Mouse (Mus musculus): ENCODE results near the gene Mrtfa. TPM values are rescaled to one million over a fixed set of nuclear protein-coding genes. Genes with fewer than 3 reads are reported as not detected.

Gene Mrtfa
- polyA plus RNA-seq, 1 experiment from 2014 or later: 29.3 TPM

GRCm38 (mm10) chr15:81080405-81080804, 110.2 kb downstream of the Mrtfa start:
- Histone ChIP-seq H3K27me3 (ENCODE audit: control insufficient read depth, insufficient read depth, low read depth, low read length) (no peaks in the 10 kb centered on the region), H3K4me3 (ENCODE audit: low read depth, low read length) (no peak overlapping the region), H3K27ac (ENCODE audit: low read length) (no peak overlapping the region), H3K4me1 (ENCODE audit: control insufficient read depth, insufficient read depth, low read length) (0 out of 2 replicates have a peak, but pooled peaks cover 3% of the 10 kb centered on the region), H3K9me3 (replicated peaks; ENCODE audit: control insufficient read depth, low read length, poor library complexity, severe bottlenecking) (no peaks in the 10 kb centered on the region), H3K36me3 (ENCODE audit: control insufficient read depth, insufficient read depth, low read length) (no peaks in the 10 kb centered on the region), H3K4me2 (ENCODE audit: low read length) (no peak overlapping the region), H3K9ac (ENCODE audit: low read depth, low read length) (no peak overlapping the region)
- WGBS: 98% methylated on average over 9 of the region's 9 CpGs
- ATAC-seq: no peak

GRCm38 (mm10) chr15:81079255-81079654, 111.3 kb downstream of the Mrtfa start:
- no peak overlapping the region for H3K9ac ChIP-seq (ENCODE audit: low read depth, low read length)
- 0 out of 2 replicates have a peak, but pooled peaks cover 3% of the 10 kb centered on the region for H3K4me1 ChIP-seq (ENCODE audit: control insufficient read depth, insufficient read depth, low read length)
- no peaks in the 10 kb centered on the region for H3K9me3 ChIP-seq (replicated peaks; ENCODE audit: control insufficient read depth, low read length, poor library complexity, severe bottlenecking)
- H3K36me3 ChIP-seq (ENCODE audit: control insufficient read depth, insufficient read depth, low read length): no peaks in the 10 kb centered on the region
- H3K4me2 ChIP-seq (ENCODE audit: low read length): no peak overlapping the region
- no peak for ATAC-seq
- H3K27me3 ChIP-seq (ENCODE audit: control insufficient read depth, insufficient read depth, low read depth, low read length): no peaks in the 10 kb centered on the region
- no peak overlapping the region for H3K4me3 ChIP-seq (ENCODE audit: low read depth, low read length)
- 96% methylated on average over 3 of the region's 3 CpGs for WGBS
- H3K27ac ChIP-seq (ENCODE audit: low read length): no peak overlapping the region

GRCm38 (mm10) chr15:81077551-81077950, 113.0 kb downstream of the Mrtfa start:
- H3K4me3 ChIP-seq (ENCODE audit: low read depth, low read length): no peak overlapping the region
- H3K9me3 ChIP-seq (replicated peaks; ENCODE audit: control insufficient read depth, low read length, poor library complexity, severe bottlenecking): no peaks in the 10 kb centered on the region
- no peaks in the 10 kb centered on the region for H3K27me3 ChIP-seq (ENCODE audit: control insufficient read depth, insufficient read depth, low read depth, low read length)
- no peak for ATAC-seq
- H3K4me2 ChIP-seq (ENCODE audit: low read length): no peak overlapping the region
- no peak overlapping the region for H3K27ac ChIP-seq (ENCODE audit: low read length)
- H3K4me1 ChIP-seq (ENCODE audit: control insufficient read depth, insufficient read depth, low read length): no peaks in the 10 kb centered on the region
- no peak overlapping the region for H3K9ac ChIP-seq (ENCODE audit: low read depth, low read length)
- H3K36me3 ChIP-seq (ENCODE audit: control insufficient read depth, insufficient read depth, low read length): no peaks in the 10 kb centered on the region
- 97% methylated on average over 4 of the region's 4 CpGs for WGBS

GRCm38 (mm10) chr15:81074543-81074942, 116.0 kb downstream of the Mrtfa start:
- no peak overlapping the region for H3K4me3 ChIP-seq (ENCODE audit: low read depth, low read length)
- 92% methylated on average over 1 of the region's 1 CpGs for WGBS
- H3K36me3 ChIP-seq (ENCODE audit: control insufficient read depth, insufficient read depth, low read length): no peaks in the 10 kb centered on the region
- no peak overlapping the region for H3K9ac ChIP-seq (ENCODE audit: low read depth, low read length)
- H3K4me1 ChIP-seq (ENCODE audit: control insufficient read depth, insufficient read depth, low read length): no peaks in the 10 kb centered on the region
- H3K4me2 ChIP-seq (ENCODE audit: low read length): no peak overlapping the region
- no peak for ATAC-seq
- no peaks in the 10 kb centered on the region for H3K27me3 ChIP-seq (ENCODE audit: control insufficient read depth, insufficient read depth, low read depth, low read length)
- H3K27ac ChIP-seq (ENCODE audit: low read length): no peak overlapping the region
- H3K9me3 ChIP-seq (replicated peaks; ENCODE audit: control insufficient read depth, low read length, poor library complexity, severe bottlenecking): no peaks in the 10 kb centered on the region

GRCm38 (mm10) chr15:81073751-81074150, 116.8 kb downstream of the Mrtfa start:
- no peak overlapping the region for H3K9ac ChIP-seq (ENCODE audit: low read depth, low read length)
- no peak overlapping the region for H3K4me3 ChIP-seq (ENCODE audit: low read depth, low read length)
- no peak overlapping the region for H3K4me2 ChIP-seq (ENCODE audit: low read length)
- no peaks in the 10 kb centered on the region for H3K4me1 ChIP-seq (ENCODE audit: control insufficient read depth, insufficient read depth, low read length)
- no peaks in the 10 kb centered on the region for H3K27me3 ChIP-seq (ENCODE audit: control insufficient read depth, insufficient read depth, low read depth, low read length)
- H3K36me3 ChIP-seq (ENCODE audit: control insufficient read depth, insufficient read depth, low read length): no peaks in the 10 kb centered on the region
- no peak for ATAC-seq
- H3K9me3 ChIP-seq (replicated peaks; ENCODE audit: control insufficient read depth, low read length, poor library complexity, severe bottlenecking): no peaks in the 10 kb centered on the region; the same call in 1 of the 2 replicates
- no peak overlapping the region for H3K27ac ChIP-seq (ENCODE audit: low read length)
- 70% methylated on average over 2 of the region's 2 CpGs for WGBS

GRCm38 (mm10) chr15:81072748-81073147, 117.8 kb downstream of the Mrtfa start:
- H3K4me3 ChIP-seq (ENCODE audit: low read depth, low read length): no peak overlapping the region
- no peaks in the 10 kb centered on the region for H3K36me3 ChIP-seq (ENCODE audit: control insufficient read depth, insufficient read depth, low read length)
- WGBS: 71% methylated on average over 2 of the region's 2 CpGs
- no peaks in the 10 kb centered on the region; the same call in 1 of the 2 replicates for H3K9me3 ChIP-seq (replicated peaks; ENCODE audit: control insufficient read depth, low read length, poor library complexity, severe bottlenecking)
- H3K4me2 ChIP-seq (ENCODE audit: low read length): no peak overlapping the region
- no peaks in the 10 kb centered on the region for H3K4me1 ChIP-seq (ENCODE audit: control insufficient read depth, insufficient read depth, low read length)
- ATAC-seq: no peak
- no peaks in the 10 kb centered on the region for H3K27me3 ChIP-seq (ENCODE audit: control insufficient read depth, insufficient read depth, low read depth, low read length)
- H3K27ac ChIP-seq (ENCODE audit: low read length): no peak overlapping the region
- H3K9ac ChIP-seq (ENCODE audit: low read depth, low read length): no peak overlapping the region

- WGBS: 100% methylated on average over 1 of the region's 1 CpGs
- Histone ChIP-seq H3K4me2 (ENCODE audit: low read length) (no peak overlapping the region), H3K9ac (ENCODE audit: low read depth, low read length) (no peak overlapping the region), H3K27me3 (ENCODE audit: control insufficient read depth, insufficient read depth, low read depth, low read length) (no peaks in the 10 kb centered on the region), H3K27ac (ENCODE audit: low read length) (no peak overlapping the region), H3K4me1 (ENCODE audit: control insufficient read depth, insufficient read depth, low read length) (no peaks in the 10 kb centered on the region), H3K9me3 (replicated peaks; ENCODE audit: control insufficient read depth, low read length, poor library complexity, severe bottlenecking) (no peaks in the 10 kb centered on the region; the same call in 1 of the 2 replicates), H3K36me3 (ENCODE audit: control insufficient read depth, insufficient read depth, low read length) (no peaks in the 10 kb centered on the region), H3K4me3 (ENCODE audit: low read depth, low read length) (no peak overlapping the region)
- no peak for ATAC-seq
Measured at GRCm38 (mm10) chr15:81070470-81070869, 120.1 kb downstream of the Mrtfa start.

GRCm38 (mm10) chr15:81068641-81069381, 121.7 kb downstream of the Mrtfa start:
- no peak overlapping the region for H3K9ac ChIP-seq (ENCODE audit: low read depth, low read length)
- H3K36me3 ChIP-seq (ENCODE audit: control insufficient read depth, insufficient read depth, low read length): no peaks in the 10 kb centered on the region
- no peaks in the 10 kb centered on the region; the same call in 1 of the 2 replicates for H3K9me3 ChIP-seq (replicated peaks; ENCODE audit: control insufficient read depth, low read length, poor library complexity, severe bottlenecking)
- ATAC-seq: no peak
- no peak overlapping the region for H3K27ac ChIP-seq (ENCODE audit: low read length)
- H3K4me1 ChIP-seq (ENCODE audit: control insufficient read depth, insufficient read depth, low read length): no peaks in the 10 kb centered on the region
- no peak overlapping the region for H3K4me2 ChIP-seq (ENCODE audit: low read length)
- no peak overlapping the region for H3K4me3 ChIP-seq (ENCODE audit: low read depth, low read length)
- H3K27me3 ChIP-seq (ENCODE audit: control insufficient read depth, insufficient read depth, low read depth, low read length): no peaks in the 10 kb centered on the region
- WGBS: 97% methylated on average over 5 of the region's 5 CpGs

GRCm38 (mm10) chr15:81067761-81068160, 122.8 kb downstream of the Mrtfa start:
- Histone ChIP-seq H3K4me1 (ENCODE audit: control insufficient read depth, insufficient read depth, low read length) (peaks cover 3% of the 10 kb centered on the region), H3K27me3 (ENCODE audit: control insufficient read depth, insufficient read depth, low read depth, low read length) (no peaks in the 10 kb centered on the region), H3K9ac (ENCODE audit: low read depth, low read length) (no peak overlapping the region), H3K4me3 (ENCODE audit: low read depth, low read length) (no peak overlapping the region), H3K36me3 (ENCODE audit: control insufficient read depth, insufficient read depth, low read length) (no peaks in the 10 kb centered on the region), H3K9me3 (replicated peaks; ENCODE audit: control insufficient read depth, low read length, poor library complexity, severe bottlenecking) (no peaks in the 10 kb centered on the region; the same call in 1 of the 2 replicates), H3K4me2 (ENCODE audit: low read length) (no peak overlapping the region), H3K27ac (ENCODE audit: low read length) (no peak overlapping the region)
- 95% methylated on average over 3 of the region's 3 CpGs for WGBS
- no peak for ATAC-seq
